ENCODE assay signal across 19 mouse cellular contexts in the genomic region with DNA sequence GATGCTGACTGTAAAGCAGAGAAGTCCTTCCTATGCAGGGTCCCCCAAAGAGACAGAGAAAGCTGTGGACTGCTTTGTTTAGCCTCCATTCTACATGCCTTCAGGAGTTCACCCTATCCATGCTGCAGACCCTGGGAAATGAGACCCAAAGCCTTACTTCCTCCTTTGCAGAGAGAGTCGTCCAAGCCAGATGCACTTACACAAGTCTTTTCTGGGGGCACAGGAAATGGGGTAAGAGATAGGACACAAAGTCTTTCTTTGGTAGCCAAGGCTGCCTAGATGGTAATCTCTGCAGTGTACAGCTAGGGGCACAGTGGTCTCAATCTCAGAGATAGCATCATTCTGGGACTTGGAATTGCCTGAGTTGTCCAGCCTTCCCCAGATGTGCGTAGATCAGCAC.
"Had no signal": no experiment of that assay in that cellular context is flagged by ENCODE, and none has a peak within 500 bp of the region (broad histone marks: within the 10 kb centered on the region; RNA-seq: fewer than 3 reads in every experiment).

No protein-coding gene starts in this region.

- H3K36me3 ChIP-seq: limb, embryonic 12.5 days; limb, embryonic 15.5 days; liver, embryonic 12.5 days; liver, embryonic 15.5 days; lung, embryonic 15.5 days; midbrain, embryonic 13.5 days had no signal

- H3K4me1 ChIP-seq: limb, embryonic 15.5 days had no signal

- ATAC-seq: liver, embryonic 12.5 days; midbrain, embryonic 13.5 days; midbrain, embryonic 16.5 days had no signal

- H3K4me2 ChIP-seq: limb, embryonic 12.5 days; limb, embryonic 15.5 days; liver, embryonic 12.5 days; liver, embryonic 15.5 days; lung, embryonic 15.5 days; midbrain, embryonic 13.5 days had no signal

- H3K27ac ChIP-seq: limb, embryonic 12.5 days; limb, embryonic 15.5 days; liver, embryonic 12.5 days; liver, embryonic 15.5 days; lung, embryonic 15.5 days; midbrain, embryonic 13.5 days; stomach, postnatal 0 days had no signal

- H3K4me3 ChIP-seq: limb, embryonic 12.5 days; limb, embryonic 15.5 days; liver, embryonic 12.5 days; liver, embryonic 15.5 days; lung, embryonic 15.5 days; midbrain, embryonic 13.5 days had no signal

- H3K9me3 ChIP-seq: limb, embryonic 12.5 days; limb, embryonic 15.5 days; liver, embryonic 12.5 days; liver, embryonic 15.5 days; lung, embryonic 15.5 days; midbrain, embryonic 13.5 days had no signal

- DNase-seq: kidney, adult 18-20 months; kidney, adult 9 months; kidney, postnatal 14 days; kidney, postnatal 4 days; left cerebral cortex, postnatal 4 days; lung, adult 18-20 months; lung, postnatal 10 days; lung, postnatal 36 days; right cerebral cortex, postnatal 14 days; right cerebral cortex, postnatal 4 days; thymus, postnatal 36 days had no signal

- H3K9ac ChIP-seq: limb, embryonic 12.5 days; limb, embryonic 15.5 days; liver, embryonic 12.5 days; liver, embryonic 15.5 days; lung, embryonic 15.5 days; midbrain, embryonic 13.5 days had no signal

- H3K27me3 ChIP-seq: limb, embryonic 12.5 days; limb, embryonic 15.5 days; liver, embryonic 12.5 days; liver, embryonic 15.5 days; lung, embryonic 15.5 days had no signal
